Mouse (Mus musculus): Measurements from ENCODE around the gene Fgf10.

The Fgf10 gene

GRCm38 (mm10) chr13:118718396-118718795 lies 48.8 kb downstream of the Fgf10 start:
- DNase-seq: no peak

GRCm38 (mm10) chr13:118721668-118722067 lies 52.1 kb downstream of the Fgf10 start:
- DNase-seq: no peak

- peak; percentile 14 for DNase-seq
Measured at GRCm38 (mm10) chr13:118731850-118732552, 62.4 kb downstream of the Fgf10 start.

DNA sequence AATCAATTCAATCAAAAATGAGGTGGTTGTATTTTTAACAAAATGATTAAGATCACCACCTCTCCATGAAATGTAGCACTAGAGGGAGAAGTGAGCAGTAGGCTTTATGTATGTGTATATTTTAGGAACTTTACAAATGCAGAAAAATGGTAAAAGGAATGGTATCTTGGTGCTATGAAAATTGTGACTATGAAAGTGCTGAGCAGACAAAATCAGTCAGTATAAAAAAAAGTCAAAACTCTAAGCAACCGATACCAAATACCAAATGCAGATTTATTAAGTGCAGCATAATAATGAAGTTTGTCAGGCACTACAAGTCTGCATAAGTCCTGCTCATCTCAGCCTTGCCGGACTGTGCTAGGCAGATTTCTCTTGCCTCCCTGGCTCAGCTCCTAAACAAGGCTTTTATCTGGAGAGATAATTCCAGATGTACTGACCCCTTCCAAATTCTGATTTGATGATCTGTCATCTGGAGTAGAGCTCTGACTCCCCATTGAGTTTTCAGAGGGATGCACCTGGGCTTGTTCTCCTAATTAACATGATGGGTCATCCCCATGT lies 70.3 kb downstream of the Fgf10 start:
- no peak for DNase-seq

- no peak for DNase-seq
Measured at GRCm38 (mm10) chr13:118742788-118743187, 73.2 kb downstream of the Fgf10 start.

DNA sequence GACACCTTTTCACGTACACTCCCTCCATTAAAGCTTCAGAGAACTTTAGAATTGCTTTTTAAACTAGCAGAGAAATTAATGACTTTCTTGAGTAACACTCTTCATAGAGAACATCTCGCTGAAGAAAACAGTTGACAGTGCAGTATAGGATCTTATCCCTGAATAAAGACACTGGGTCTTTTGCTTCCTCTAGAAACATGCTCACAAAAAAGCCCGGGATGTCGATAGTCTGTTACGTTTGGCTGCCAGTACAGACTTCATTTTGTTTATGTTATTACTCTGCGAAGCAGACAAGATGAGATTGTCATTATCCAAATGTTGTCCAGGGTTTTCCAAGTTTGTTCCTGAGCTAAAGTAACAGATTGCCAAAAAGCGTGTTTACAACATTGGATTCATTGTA lies 75.2 kb downstream of the Fgf10 start:
- DNase-seq: no peak

DNA sequence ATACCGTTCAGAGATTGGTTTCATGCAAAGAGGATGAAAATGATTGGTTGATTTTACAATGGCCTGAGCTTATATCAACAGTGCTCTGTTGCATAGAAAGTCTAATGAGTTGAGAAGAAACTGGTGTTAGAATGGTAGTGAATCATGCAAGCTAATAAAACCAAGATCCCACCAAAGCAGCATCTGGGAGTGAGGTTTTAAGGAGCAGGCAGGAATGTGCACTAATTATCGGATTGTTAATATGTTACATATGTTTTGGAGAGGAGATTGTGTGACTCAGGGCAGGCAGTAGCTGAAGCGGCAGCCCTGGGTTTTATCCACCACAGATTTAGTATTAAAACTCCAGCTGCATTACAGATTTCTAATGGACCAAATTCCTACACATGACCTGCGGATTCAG lies 76.8 kb downstream of the Fgf10 start:
- no peak for DNase-seq

- no peak for DNase-seq
Measured at GRCm38 (mm10) chr13:118754024-118754423, 84.4 kb downstream of the Fgf10 start.

DNA sequence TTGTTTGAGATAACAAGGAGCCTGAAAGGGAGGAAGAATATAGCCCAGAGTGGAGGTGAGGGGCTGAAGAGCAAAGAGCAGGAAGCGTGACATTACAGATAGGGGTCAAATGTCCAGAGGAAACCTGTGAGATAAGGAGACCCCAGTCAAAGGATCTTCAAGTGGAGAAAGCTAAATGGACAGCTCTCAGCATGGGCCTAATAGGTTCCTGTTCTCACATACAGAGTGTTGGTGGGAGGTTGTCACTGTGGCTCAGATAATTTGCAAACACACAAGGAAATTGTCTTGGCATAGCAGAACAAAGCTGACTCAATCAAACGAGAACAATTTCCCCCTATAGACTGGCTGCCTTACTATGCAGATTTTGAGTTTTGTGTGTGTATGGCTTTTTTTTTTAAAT lies 89.4 kb downstream of the Fgf10 start:
- no peak for DNase-seq

DNA sequence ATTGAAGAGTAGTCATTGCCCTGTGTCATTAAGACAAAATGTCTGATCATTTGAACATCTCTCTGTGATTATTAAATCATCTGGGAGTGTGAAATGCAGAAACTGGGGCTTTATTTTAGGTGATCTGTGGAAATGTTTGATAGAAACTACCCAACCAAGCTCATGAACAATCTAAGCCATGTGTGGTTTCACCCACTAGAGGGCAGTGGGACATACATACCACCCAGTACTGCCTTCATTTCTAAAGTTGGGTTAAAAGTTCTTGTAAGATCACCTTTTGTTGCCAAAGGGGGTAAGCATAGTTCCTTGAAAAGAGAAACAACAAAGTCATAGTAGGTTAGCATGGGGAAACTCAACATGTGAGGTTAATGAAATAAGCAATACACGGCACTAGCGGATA lies 93.4 kb downstream of the Fgf10 start:
- DNase-seq: no peak

DNA sequence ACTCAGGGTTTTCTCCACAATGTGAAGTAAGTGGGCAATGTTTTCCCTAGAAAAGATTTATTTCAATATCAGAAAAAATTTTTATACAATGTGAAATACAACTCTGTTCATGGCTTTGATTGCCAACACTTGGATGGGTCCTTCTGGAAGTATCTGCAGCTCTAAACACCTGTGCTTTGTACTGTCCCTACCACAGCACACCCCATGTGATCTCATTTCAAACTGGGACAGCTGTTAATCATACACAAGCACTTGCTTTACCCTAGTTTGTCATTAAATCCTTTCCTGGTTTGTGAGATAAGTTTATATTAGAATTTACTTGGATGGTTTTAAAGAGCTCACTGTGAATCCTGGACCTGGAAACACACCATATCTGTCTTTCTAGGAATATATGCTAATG lies 102.6 kb downstream of the Fgf10 start:
- DNase-seq: no peak

DNA sequence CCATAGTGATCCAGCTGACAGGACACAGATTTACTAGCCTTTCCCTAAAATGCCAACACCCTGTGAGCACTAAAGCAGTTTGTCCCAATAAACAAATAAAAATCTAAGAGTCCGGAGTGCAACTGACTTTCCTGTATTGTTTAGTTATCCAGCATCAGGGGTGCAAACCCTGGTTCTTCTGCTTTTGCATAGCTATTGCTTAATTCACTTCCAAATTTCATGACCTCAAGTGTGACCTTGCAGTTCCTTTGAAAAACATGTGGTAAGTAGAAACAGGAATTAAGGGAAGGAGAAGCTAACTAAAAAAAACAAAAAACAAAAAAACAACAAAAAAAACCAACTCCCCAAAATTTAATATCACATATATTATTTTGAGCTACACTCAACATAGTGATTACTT lies 105.6 kb downstream of the Fgf10 start:
- DNase-seq: no peak

- no peak for DNase-seq
Measured at GRCm38 (mm10) chr13:118779161-118779560, 109.6 kb downstream of the Fgf10 start.

DNA sequence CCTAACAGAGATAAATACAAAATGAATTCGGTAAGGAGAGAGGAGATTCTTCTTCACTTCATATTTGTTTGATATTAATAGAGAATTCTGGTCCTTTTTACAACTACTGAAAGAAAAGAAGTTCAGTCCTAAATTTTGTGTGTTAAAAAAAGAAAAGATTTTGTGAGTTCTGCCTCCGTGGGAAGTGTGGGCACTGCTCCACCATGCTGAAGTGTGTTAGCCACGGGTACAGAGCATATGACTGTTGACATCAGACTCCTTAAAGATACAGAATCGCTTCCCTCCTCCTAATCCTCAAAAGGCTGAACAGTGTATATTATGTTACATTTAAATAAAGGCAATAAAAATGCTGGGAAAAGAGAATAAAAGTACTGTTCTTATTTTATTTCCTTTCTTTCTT lies 122.2 kb downstream of the Fgf10 start:
- peak; percentile 26 for DNase-seq

DNA sequence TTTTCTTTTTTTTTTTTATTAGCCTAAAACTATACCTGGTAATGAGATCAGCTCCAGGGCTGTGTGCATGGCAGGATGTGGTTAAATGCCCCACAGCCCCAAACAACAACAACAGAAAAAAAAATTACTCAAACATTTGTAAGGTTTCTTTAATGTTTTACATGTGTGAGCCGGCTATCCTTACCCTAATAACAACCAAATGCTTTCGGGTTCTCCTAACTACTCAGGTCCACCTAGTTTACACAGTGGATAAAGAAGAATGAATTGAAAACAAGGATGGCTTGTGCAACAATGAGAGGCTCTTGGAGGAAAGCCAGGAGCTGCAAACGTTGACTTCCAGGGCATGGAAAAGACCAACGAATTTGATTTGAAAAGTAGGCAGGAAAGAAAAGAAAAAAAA lies 122.6 kb downstream of the Fgf10 start:
- DNase-seq: no peak

GRCm38 (mm10) chr13:118800176-118800575 lies 130.6 kb downstream of the Fgf10 start:
- DNase-seq: no peak

- no peak for DNase-seq
Measured at GRCm38 (mm10) chr13:118806662-118807061, 137.1 kb downstream of the Fgf10 start.

GRCm38 (mm10) chr13:118819785-118820184 lies 150.2 kb downstream of the Fgf10 start:
- no peak for DNase-seq

GRCm38 (mm10) chr13:118823113-118823512 lies 153.5 kb downstream of the Fgf10 start:
- DNase-seq: no peak

DNA sequence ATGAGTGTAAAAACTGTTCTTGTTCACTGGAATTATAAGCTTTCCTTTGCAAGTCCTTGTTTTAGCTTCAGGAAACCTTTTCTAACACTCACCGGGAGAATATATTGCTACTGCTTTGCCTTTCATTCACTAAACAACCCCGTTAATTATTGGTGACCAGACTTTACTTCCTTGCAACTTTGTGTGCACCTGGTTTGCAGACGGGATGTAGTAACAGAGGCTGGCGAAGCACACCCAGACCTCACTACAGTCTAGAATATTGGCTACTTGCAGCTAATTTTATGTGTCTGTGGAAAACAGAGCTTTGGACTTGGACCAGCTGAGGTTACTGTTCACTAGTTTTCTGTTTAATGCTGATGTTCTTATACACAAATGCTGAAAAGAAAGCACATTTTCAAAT lies 155.5 kb downstream of the Fgf10 start:
- DNase-seq: no peak

DNA sequence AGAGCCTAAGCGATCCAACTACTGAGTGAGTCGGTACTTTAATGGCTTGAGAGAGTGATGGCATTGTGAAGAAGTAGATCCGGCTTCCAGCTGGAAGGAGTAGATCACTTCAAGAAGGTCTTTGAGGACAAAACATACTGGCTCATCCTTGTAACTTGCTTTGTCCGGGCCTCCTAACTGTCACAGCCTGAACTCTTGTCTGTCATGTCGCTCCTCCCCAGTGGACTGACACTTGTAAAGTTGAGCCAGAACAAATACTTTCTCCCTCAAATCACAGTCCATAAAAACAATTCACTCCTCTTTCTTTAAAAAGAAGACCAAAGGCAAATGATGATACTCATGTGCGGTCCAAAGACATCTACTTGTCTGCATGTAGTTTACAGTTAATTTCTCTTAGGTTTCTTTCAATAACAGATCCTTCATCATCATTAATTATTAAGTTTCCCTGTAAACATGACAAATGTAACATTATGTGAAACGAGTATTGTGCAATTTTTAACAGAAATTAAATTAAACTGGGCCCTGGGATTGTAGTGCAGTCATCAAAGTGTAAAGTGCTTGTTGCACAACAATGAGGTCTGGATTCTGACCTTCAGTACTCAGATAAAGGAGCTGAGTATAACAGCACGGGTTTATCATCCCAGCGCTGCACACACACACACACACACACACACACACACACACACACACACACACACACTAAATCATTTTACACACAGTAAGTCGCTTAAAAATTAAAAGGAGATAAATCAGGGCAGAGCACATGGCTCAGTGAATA lies 159.2 kb downstream of the Fgf10 start:
- DNase-seq: no peak

GRCm38 (mm10) chr13:118834021-118834420 lies 164.4 kb downstream of the Fgf10 start:
- no peak for DNase-seq

DNA sequence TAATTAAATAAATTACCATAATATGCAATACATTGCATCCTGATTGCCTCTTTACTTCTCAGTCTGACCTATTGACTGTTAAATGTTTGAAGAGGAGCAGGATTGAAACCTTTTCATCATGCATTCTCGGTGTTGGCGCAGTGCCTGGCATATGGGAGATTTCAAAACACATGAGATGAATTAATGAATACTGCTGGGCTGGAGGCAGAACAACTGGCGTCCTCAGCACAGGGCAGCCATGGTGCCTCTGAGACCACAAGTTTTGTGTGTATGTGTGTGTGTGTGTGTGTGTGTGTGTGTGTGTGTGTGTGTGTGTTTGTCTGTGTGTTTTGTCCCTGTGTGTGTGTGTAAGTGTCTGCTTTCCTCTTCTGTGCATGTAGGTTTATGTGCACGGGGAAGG lies 165.5 kb downstream of the Fgf10 start:
- no peak for DNase-seq
